Mouse (Mus musculus) liver, adult 2 months (tissue): ENCODE data around the gene Col28a1.

Experiments used
- CTCF ChIP-seq: fragments of 200-500 bp; IDR thresholded peaks from 2 replicates; pipeline ENCODE4 v1.5.1; 2011; ENCODE audit warnings: low read depth, low read length, control low read depth
- POLR2A ChIP-seq: fragments of 200-500 bp; IDR thresholded peaks from 2 replicates; pipeline ENCODE4 v1.6.1; 2011; ENCODE audit warnings: low read length, control low read depth; ENCODE audit not compliant: insufficient read depth; ENCODE audit errors: extremely low read depth

DNA sequence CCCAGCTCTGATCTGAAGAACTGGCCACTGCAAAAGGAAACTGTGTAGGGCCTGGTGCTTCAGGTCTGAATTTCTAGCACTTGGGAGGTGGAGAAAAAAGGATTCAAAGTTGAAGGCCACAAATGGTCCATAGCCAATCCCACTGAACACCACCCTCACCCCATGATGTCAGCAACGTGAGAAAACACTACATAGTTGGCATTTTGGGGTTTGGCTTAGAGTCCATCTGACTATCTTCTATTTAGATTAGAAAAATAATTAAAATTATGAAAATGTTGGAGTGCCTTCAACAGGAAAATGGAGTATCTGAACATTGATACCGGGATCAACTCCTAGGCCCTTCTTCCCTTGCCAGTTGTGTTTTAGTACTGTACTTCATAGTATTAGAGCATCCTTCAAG, 144.2 kb downstream of the Col28a1 start:
- TF ChIP-seq POLR2A (no peak), CTCF (no peak)
